Mouse (Mus musculus): Measurements from ENCODE around the gene Hist1h3c. TPM values are rescaled to one million over a fixed set of nuclear protein-coding genes. Genes with fewer than 3 reads are reported as not detected.

Hist1h3c gene
- polyA plus RNA-seq, 1 experiment from 2014 or later: 1.5 TPM

DNA sequence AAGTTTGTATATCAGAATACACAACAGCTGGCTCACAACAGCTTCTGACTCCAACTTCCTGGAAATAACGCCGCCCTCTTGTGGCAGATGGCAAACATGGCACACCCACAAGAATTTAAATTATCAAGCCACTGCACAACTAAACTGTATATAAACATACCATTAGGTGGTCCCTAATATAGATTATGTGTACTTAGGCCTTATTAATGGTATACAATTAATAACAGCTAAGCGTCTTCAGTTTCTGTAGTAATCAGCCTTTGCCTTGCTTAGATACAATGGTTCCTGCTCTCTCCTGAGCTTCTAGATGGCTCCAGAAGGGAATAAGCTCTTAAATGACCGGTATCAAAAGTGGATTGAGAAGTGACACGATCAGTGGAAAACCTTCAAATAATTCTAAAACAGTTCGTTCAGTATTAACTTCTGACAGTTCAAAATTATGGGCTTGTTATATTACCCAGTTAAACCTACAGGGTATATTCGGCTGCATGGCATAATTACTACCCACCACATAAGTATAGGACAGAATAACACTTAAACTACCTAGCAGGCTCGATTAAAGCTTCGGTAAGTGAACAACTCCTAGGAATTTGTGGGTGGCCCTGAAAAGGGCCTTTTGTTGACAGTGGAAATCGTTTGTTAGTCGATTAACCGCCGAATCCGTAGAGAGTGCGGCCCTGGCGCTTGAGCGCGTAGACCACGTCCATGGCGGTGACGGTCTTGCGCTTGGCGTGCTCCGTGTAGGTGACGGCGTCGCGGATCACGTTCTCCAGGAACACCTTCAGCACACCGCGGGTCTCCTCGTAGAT is 47.7 kb downstream of the Hist1h3c start:
- Histone ChIP-seq H3K9ac (peak overlapping the region; percentile 71), H3K4me3 (peak overlapping the region; percentile 45), H3K27me3 (no peaks in the 10 kb centered on the region), H3K4me1 (replicated peaks) (peaks cover 14% of the 10 kb centered on the region), H3K9me3 (no peaks in the 10 kb centered on the region), H3K36me3 (no peaks in the 10 kb centered on the region), H3K4me2 (peak overlapping the region; percentile 73), H3K27ac (replicated peaks) (peak overlapping the region; percentile 92)
- ATAC-seq (ENCODE audit: low read depth): peak; percentile 82
- under 1% methylated on average over 27 of the region's 32 CpGs for WGBS

DNA sequence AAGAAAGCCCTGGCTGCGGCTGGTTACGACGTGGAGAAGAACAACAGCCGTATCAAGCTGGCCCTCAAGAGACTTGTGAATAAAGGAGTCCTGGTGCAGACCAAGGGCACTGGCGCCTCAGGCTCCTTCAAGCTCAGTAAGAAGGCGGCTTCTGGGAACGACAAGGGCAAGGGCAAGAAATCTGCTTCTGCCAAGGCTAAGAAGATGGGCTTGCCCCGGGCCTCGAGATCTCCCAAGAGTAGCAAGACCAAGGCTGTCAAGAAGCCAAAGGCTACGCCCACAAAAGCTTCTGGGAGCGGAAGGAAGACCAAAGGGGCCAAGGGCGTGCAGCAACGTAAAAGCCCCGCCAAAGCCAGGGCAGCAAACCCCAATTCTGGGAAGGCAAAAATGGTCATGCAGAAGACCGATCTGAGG is 49.3 kb downstream of the Hist1h3c start:
- no peak overlapping the region for H3K9ac ChIP-seq
- no peak overlapping the region for H3K4me3 ChIP-seq
- no peaks in the 10 kb centered on the region for H3K36me3 ChIP-seq
- H3K9me3 ChIP-seq: no peaks in the 10 kb centered on the region
- H3K4me1 ChIP-seq (replicated peaks): peaks cover 14% of the 10 kb centered on the region
- WGBS: 67% methylated on average over 15 of the region's 15 CpGs
- ATAC-seq (ENCODE audit: low read depth): no peak
- no peaks in the 10 kb centered on the region for H3K27me3 ChIP-seq
- no peak overlapping the region for H3K27ac ChIP-seq (replicated peaks)
- H3K4me2 ChIP-seq: peak overlapping the region; percentile 12; the same call in 1 of the 2 replicates

DNA sequence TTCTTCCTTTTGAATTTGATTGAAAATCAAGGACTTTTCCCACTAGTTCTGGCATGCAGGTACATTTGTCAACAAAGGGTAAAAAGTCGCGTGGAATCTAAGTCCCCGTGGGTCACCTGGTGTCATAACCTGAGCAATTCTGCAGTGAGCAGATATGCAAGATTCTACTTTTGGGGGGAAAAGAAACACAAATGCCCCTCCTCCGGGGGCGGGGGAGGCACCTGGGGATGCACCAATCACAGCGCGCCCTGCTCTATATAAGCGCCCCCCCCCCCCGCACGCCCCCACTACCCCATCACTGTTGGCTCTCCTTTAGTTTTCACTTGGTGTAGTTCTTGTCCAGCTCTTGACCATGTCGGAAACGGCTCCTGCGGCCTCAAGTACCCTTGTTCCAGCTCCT is 49.9 kb downstream of the Hist1h3c start, which contains the start of gene Hist1h1t:
Hist1h1t (plus strand) TSS at position 301 of the 400 bp plus-strand sequence.
- Histone ChIP-seq H3K4me1 (replicated peaks) (peaks cover 14% of the 10 kb centered on the region), H3K27ac (replicated peaks) (no peak within 1 kb of the TSS), H3K4me2 (peak within 1 kb of the TSS; percentile 12; the same call in 1 of the 2 replicates), H3K9ac (no peak within 1 kb of the TSS), H3K9me3 (no peaks in the 10 kb centered on the region), H3K36me3 (no peaks in the 10 kb centered on the region), H3K4me3 (no peak within 1 kb of the TSS), H3K27me3 (no peaks in the 10 kb centered on the region)
- WGBS: 54% methylated on average over 9 of the region's 13 CpGs
- no peak for ATAC-seq (ENCODE audit: low read depth)

Small RNA genes within 50 kb of the gene (microRNA-seq; reads per million reads assigned to microRNA genes)
- not detected for gene Gm44314
- not detected for gene Gm44484

Other genes starting within 250 kb of the Hist1h3c start
- 2.4 and 2.6 TPM in 2 replicates for gene Hist1h4h, start 214.6 kb downstream of the Hist1h3c start, polyA plus RNA-seq (2015; fragmentation: Nextera tagmentation; extraction: Ambion mirVana)
- gene Hist1h2af, start 211.7 kb downstream of the Hist1h3c start, polyA plus RNA-seq (2015; fragmentation: Nextera tagmentation; extraction: Ambion mirVana): 0.95 TPM in 1 of 2 replicates, not detected in the other
- gene Hist1h3g, start 210.2 kb downstream of the Hist1h3c start, polyA plus RNA-seq (2015; fragmentation: Nextera tagmentation; extraction: Ambion mirVana): 1.1 and 1.3 TPM in 2 replicates
- 0.61 TPM in 1 of 2 replicates, not detected in the other for gene Hist1h2bh, start 202.2 kb downstream of the Hist1h3c start, polyA plus RNA-seq (2015; fragmentation: Nextera tagmentation; extraction: Ambion mirVana)
- not detected in 2 replicates for gene Hist1h3f, start 201.6 kb downstream of the Hist1h3c start, polyA plus RNA-seq (2015; fragmentation: Nextera tagmentation; extraction: Ambion mirVana)
- not detected in 2 replicates for gene Hist1h4f, start 194.0 kb downstream of the Hist1h3c start, polyA plus RNA-seq (2015; fragmentation: Nextera tagmentation; extraction: Ambion mirVana)
- 0.11 and 0.22 TPM in 2 replicates for gene Hist1h1d, start 192.3 kb downstream of the Hist1h3c start, polyA plus RNA-seq (2015; fragmentation: Nextera tagmentation; extraction: Ambion mirVana)
- 2.0 and 3.2 TPM in 2 replicates for gene Hist1h3e, start 183.2 kb downstream of the Hist1h3c start, polyA plus RNA-seq (2015; fragmentation: Nextera tagmentation; extraction: Ambion mirVana)
- gene Hist1h2ae, start 174.4 kb downstream of the Hist1h3c start, polyA plus RNA-seq (2015; fragmentation: Nextera tagmentation; extraction: Ambion mirVana): 12.3 and 18.7 TPM in 2 replicates
- 2.2 and 3.5 TPM in 2 replicates for gene Hist1h2bg, start 174.2 kb downstream of the Hist1h3c start, polyA plus RNA-seq (2015; fragmentation: Nextera tagmentation; extraction: Ambion mirVana)
- gene Hist1h2bf, start 171.4 kb downstream of the Hist1h3c start, polyA plus RNA-seq (2015; fragmentation: Nextera tagmentation; extraction: Ambion mirVana): 0.81 and 1.6 TPM in 2 replicates
- 1.2 and 1.3 TPM in 2 replicates for gene Hist1h2ad, start 171.2 kb downstream of the Hist1h3c start, polyA plus RNA-seq (2015; fragmentation: Nextera tagmentation; extraction: Ambion mirVana)
- gene Hist1h3d, start 169.8 kb downstream of the Hist1h3c start, polyA plus RNA-seq (2015; fragmentation: Nextera tagmentation; extraction: Ambion mirVana): 0.63 and 2.0 TPM in 2 replicates
- 37.3 and 43.1 TPM in 2 replicates for gene Hist1h4d, start 164.0 kb downstream of the Hist1h3c start, polyA plus RNA-seq (2015; fragmentation: Nextera tagmentation; extraction: Ambion mirVana)
- gene Hist1h2be, start 124.5 kb downstream of the Hist1h3c start, polyA plus RNA-seq (2015; fragmentation: Nextera tagmentation; extraction: Ambion mirVana): 1.6 and 2.1 TPM in 2 replicates
- gene Hist1h1e, start 123.0 kb downstream of the Hist1h3c start, polyA plus RNA-seq (2015; fragmentation: Nextera tagmentation; extraction: Ambion mirVana): 6.1 and 8.1 TPM in 2 replicates
- 0.40 and 0.66 TPM in 2 replicates for gene Hist1h2ac, start 61.7 kb downstream of the Hist1h3c start, polyA plus RNA-seq (2015; fragmentation: Nextera tagmentation; extraction: Ambion mirVana)
- 25.7 and 28.2 TPM in 2 replicates for gene Hist1h2bc, start 61.4 kb downstream of the Hist1h3c start, polyA plus RNA-seq (2015; fragmentation: Nextera tagmentation; extraction: Ambion mirVana)
- gene Hist1h1t, start 49.8 kb downstream of the Hist1h3c start, polyA plus RNA-seq (2015; fragmentation: Nextera tagmentation; extraction: Ambion mirVana): not detected in 2 replicates
- 2.3 and 2.5 TPM in 2 replicates for gene Hist1h4c, start 47.1 kb downstream of the Hist1h3c start, polyA plus RNA-seq (2015; fragmentation: Nextera tagmentation; extraction: Ambion mirVana)
- gene Hfe, start 34.7 kb downstream of the Hist1h3c start, polyA plus RNA-seq (2015; fragmentation: Nextera tagmentation; extraction: Ambion mirVana): 3.7 and 4.0 TPM in 2 replicates
- gene Hist1h1c, start 6.8 kb downstream of the Hist1h3c start, polyA plus RNA-seq (2015; fragmentation: Nextera tagmentation; extraction: Ambion mirVana): 12.5 and 13.1 TPM in 2 replicates
- not detected in 2 replicates for gene Hist1h2bb, start 1.1 kb upstream of the Hist1h3c start, polyA plus RNA-seq (2015; fragmentation: Nextera tagmentation; extraction: Ambion mirVana)
- gene Hist1h2ab, start 5.5 kb upstream of the Hist1h3c start, polyA plus RNA-seq (2015; fragmentation: Nextera tagmentation; extraction: Ambion mirVana): 5.1 and 9.7 TPM in 2 replicates
- gene Hist1h3b, start 6.7 kb upstream of the Hist1h3c start, polyA plus RNA-seq (2015; fragmentation: Nextera tagmentation; extraction: Ambion mirVana): 0.96 and 2.3 TPM in 2 replicates
- 2.3 TPM in 1 of 2 replicates, not detected in the other for gene Hist1h4b, start 11.4 kb upstream of the Hist1h3c start, polyA plus RNA-seq (2015; fragmentation: Nextera tagmentation; extraction: Ambion mirVana)
- 1.1 TPM in 1 of 2 replicates, not detected in the other for gene Hist1h4a, start 15.6 kb upstream of the Hist1h3c start, polyA plus RNA-seq (2015; fragmentation: Nextera tagmentation; extraction: Ambion mirVana)
- 1.1 and 1.5 TPM in 2 replicates for gene Hist1h3a, start 16.8 kb upstream of the Hist1h3c start, polyA plus RNA-seq (2015; fragmentation: Nextera tagmentation; extraction: Ambion mirVana)
- gene Hist1h1a, start 18.1 kb upstream of the Hist1h3c start, polyA plus RNA-seq (2015; fragmentation: Nextera tagmentation; extraction: Ambion mirVana): not detected in 2 replicates
- not detected in 2 replicates for gene Trim38, start 24.3 kb upstream of the Hist1h3c start, polyA plus RNA-seq (2015; fragmentation: Nextera tagmentation; extraction: Ambion mirVana)
- not detected in 2 replicates for gene Slc17a2, start 61.4 kb upstream of the Hist1h3c start, polyA plus RNA-seq (2015; fragmentation: Nextera tagmentation; extraction: Ambion mirVana)
- not detected in 2 replicates for gene Slc17a3, start 93.8 kb upstream of the Hist1h3c start, polyA plus RNA-seq (2015; fragmentation: Nextera tagmentation; extraction: Ambion mirVana)
- not detected in 2 replicates for gene Slc17a1, start 122.1 kb upstream of the Hist1h3c start, polyA plus RNA-seq (2015; fragmentation: Nextera tagmentation; extraction: Ambion mirVana)
- 0.08 and 0.13 TPM in 2 replicates for gene Slc17a4, start 169.4 kb upstream of the Hist1h3c start, polyA plus RNA-seq (2015; fragmentation: Nextera tagmentation; extraction: Ambion mirVana)
- gene Hist1h2ba, start 188.6 kb upstream of the Hist1h3c start, polyA plus RNA-seq (2015; fragmentation: Nextera tagmentation; extraction: Ambion mirVana): not detected in 2 replicates
- not detected in 2 replicates for gene Hist1h2aa, start 188.9 kb upstream of the Hist1h3c start, polyA plus RNA-seq (2015; fragmentation: Nextera tagmentation; extraction: Ambion mirVana)
- gene Scgn, start 245.6 kb upstream of the Hist1h3c start, polyA plus RNA-seq (2015; fragmentation: Nextera tagmentation; extraction: Ambion mirVana): 0.34 and 0.59 TPM in 2 replicates